Mouse (Mus musculus) skeletal muscle tissue, adult 2 months (tissue): Measurements from ENCODE around the gene Thap7.

Experiments
- DNase-seq: peaks from one replicate; pipeline ENCODE4 v3.0.0-alpha.2; 2012; ENCODE audit warnings: low read depth, low spot score

Gene Thap7

GRCm38 (mm10) chr16:17488478-17489468 lies 42.2 kb downstream of the Thap7 start:
- no peak for DNase-seq

DNA sequence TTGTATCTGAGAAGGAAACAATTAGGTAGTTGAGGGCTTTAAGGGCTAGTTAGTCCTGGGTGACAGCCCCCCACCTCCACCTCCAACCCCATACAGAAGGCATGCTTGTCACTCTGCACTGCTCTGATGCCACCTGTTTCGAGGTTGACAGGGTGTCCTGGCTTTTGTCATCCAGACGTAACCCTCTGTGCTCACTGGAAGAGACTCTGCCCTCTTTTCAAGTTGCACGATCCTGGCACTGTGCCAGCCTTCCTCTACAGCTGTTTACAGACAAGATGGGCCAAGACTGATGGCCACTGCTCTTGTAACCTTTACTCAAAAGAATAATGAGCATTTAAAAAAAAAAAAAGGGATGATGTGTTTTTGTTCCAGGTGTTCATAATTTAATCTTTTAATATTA lies 44.4 kb downstream of the Thap7 start:
- DNase-seq, result peak; percentile 30

DNA sequence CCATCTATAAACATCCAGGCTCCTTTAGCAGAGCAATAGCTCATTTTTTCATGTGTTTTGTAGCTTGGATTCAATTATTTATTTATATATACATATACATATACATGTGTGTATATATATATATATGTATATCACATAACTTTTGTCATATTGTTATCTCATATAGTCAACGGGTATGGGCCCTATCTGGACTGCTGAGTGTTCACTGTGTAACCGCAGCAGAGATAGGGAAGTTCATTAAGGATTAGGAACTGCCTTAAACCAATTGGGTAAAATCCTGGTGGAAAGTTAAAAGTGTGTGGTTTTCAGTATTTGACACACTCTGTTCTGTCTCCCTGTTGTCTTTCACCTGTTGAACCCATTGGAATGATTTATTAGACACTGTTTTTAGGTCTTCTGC lies 49.5 kb downstream of the Thap7 start:
- no peak for DNase-seq

- DNase-seq, result no peak
Observed at GRCm38 (mm10) chr16:17478331-17478943, 52.5 kb downstream of the Thap7 start.
